Mouse (Mus musculus) bone marrow, adult 2 months (tissue): ENCODE data around the gene Vmn1r85. TPM values are rescaled to one million over a fixed set of nuclear protein-coding genes. Genes with fewer than 3 reads are reported as not detected.
A peak's percentile ranks its signal among the peaks of the same experiment; 100 is the strongest.

Source experiments
- H3K27ac ChIP-seq: fragments of 200-500 bp; 2 replicates; pipeline ENCODE4 v1.5.1; 2012; ENCODE audit warnings: low read depth, mild to moderate bottlenecking, control low read depth, inconsistent platforms, low read length; ENCODE audit not compliant: control insufficient read depth, poor library complexity, insufficient read depth
- H3K4me1 ChIP-seq: fragments of 200-500 bp; 2 replicates; pipeline ENCODE4 v1.6.1; 2011; ENCODE audit warnings: low read length; ENCODE audit not compliant: control insufficient read depth, insufficient read depth
- H3K4me3 ChIP-seq: fragments of 200-500 bp; replicated peaks from 2 replicates; pipeline ENCODE3; 2011; ENCODE audit warnings: mild to moderate bottlenecking, low read depth, low read length, control low read depth; ENCODE audit not compliant: control insufficient read depth
- CTCF ChIP-seq: fragments of 200-500 bp; IDR thresholded peaks from 2 replicates; pipeline ENCODE4 v1.5.1; 2011; ENCODE audit warnings: low read length, control low read depth; ENCODE audit not compliant: control insufficient read depth, insufficient read depth
- POLR2A ChIP-seq: fragments of 200-500 bp; IDR thresholded peaks from 2 replicates; pipeline ENCODE4 v1.6.1; 2011; ENCODE audit warnings: low read depth, mild to moderate bottlenecking, control low read depth, low read length, borderline replicate concordance; ENCODE audit not compliant: control insufficient read depth
- WGBS: fragments of 180-500 bp; shearing (Covaris S2); methylation state at CpG from one replicate; pipeline ENCODE4 v1.1.7; 2018; 5-methylcytosine and 5-hydroxymethylcytosine counted together
- polyA plus RNA-seq: library from polyadenylated mRNA; stranded (reverse); fragments of >200 nt; gene quantifications from 2 replicates; pipeline ENCODE4 v1.2.4, GENCODE M21; 2011; ENCODE audit warnings: low replicate concordance; ENCODE audit not compliant: missing spikeins, insufficient read depth, insufficient read length

Vmn1r85 gene
- polyA plus RNA-seq, 1 experiment, result 0.55 TPM

DNA sequence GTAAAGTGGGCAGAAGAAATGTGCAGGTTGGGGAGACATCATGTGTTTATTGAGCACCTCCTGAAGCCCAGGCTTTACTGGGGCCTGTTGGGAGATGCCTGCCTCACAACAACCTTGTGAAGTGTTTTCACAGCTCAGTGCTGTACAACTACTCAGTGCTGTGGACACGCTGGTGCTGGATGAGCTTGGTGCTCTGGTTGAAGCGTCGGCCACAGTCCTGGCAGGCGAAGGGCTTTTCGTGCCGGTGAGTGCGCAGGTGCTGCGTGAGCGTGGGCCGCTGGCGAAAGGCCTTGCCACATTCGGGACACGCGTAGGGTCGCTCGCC, 51.9 kb downstream of the Vmn1r85 start:
- 79% methylated on average over 16 of the region's 16 CpGs for WGBS
- TF ChIP-seq CTCF (no peak), POLR2A (no peak)
- H3K4me3 ChIP-seq, result no peak overlapping the region
- peaks cover 9% of the 10 kb centered on the region for H3K4me1 ChIP-seq
- no peak overlapping the region for H3K27ac ChIP-seq

DNA sequence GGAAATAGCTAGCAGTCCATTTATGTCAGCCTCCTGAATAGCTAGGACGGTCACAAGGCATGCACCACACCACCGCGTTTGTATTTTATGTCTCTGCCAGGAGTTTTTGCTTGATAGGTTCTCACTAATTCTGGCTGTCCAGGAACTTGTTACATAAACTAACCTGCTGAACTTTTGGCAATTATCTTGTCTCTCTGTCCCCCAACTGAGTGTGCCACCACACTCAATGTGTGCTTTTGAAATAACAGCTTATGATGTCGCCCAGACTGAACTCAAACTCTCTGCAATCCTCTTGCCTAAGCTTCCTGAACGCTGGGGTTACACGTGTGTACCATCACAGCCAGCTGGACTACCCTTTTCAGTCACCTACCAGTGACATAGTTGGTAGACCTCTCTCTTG, 52.5 kb downstream of the Vmn1r85 start:
- Histone ChIP-seq H3K4me1 (peaks cover 9% of the 10 kb centered on the region), H3K4me3 (no peak overlapping the region), H3K27ac (no peak overlapping the region)
- WGBS, result 56% methylated on average over 6 of the region's 6 CpGs
- no peak for TF ChIP-seq POLR2A
- TF ChIP-seq CTCF, result no peak

DNA sequence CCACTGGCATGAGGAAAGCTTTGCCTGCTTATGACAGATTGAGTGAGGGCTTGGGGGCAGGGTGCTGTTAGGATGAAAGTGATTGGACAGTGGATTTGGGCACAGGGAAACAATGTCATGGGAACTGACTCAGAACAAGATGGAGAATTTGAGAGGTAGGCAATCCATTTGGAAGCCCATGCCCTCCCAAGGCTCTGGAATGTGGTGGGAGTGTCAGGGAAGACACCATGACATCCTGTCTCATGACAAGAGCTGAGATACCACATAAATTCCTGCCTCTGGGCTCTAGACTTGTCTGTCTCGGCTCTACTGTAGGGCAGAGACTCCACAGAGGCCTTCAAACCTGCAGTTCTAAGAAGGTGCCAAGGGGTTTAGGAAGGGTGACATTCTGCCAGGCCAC, 53.7 kb downstream of the Vmn1r85 start:
- peaks cover 9% of the 10 kb centered on the region for H3K4me1 ChIP-seq
- TF ChIP-seq POLR2A (no peak), CTCF (no peak)
- 89% methylated on average over 1 of the region's 1 CpGs for WGBS
- no peak overlapping the region for H3K27ac ChIP-seq
- H3K4me3 ChIP-seq, result no peak overlapping the region

DNA sequence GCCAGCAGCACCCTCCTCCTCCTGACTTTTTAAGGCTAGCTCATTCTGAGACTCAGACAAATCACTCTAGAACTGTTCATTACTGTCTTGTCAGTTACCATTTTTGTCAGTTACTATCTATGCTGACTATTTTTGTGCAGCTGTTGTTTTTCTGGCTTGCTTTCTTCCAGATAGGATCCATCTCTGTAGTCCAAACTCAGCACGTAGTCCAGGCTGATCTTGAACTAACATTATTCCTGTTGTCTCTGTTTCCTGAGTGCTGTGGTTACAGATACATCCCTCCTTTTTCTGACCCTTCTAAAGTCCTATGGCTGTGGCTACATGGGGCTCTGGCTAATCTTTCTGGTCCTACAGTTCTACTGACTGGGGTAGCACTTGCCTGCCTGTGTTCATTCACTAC, 55.8 kb downstream of the Vmn1r85 start:
- peak overlapping the region; percentile 100; the same call in 1 of the 2 replicates for H3K27ac ChIP-seq
- H3K4me3 ChIP-seq, result peak overlapping the region; percentile 79
- TF ChIP-seq CTCF (no peak), POLR2A (no peak)
- 44% methylated on average over 1 of the region's 1 CpGs for WGBS
- H3K4me1 ChIP-seq, result peaks cover 12% of the 10 kb centered on the region

DNA sequence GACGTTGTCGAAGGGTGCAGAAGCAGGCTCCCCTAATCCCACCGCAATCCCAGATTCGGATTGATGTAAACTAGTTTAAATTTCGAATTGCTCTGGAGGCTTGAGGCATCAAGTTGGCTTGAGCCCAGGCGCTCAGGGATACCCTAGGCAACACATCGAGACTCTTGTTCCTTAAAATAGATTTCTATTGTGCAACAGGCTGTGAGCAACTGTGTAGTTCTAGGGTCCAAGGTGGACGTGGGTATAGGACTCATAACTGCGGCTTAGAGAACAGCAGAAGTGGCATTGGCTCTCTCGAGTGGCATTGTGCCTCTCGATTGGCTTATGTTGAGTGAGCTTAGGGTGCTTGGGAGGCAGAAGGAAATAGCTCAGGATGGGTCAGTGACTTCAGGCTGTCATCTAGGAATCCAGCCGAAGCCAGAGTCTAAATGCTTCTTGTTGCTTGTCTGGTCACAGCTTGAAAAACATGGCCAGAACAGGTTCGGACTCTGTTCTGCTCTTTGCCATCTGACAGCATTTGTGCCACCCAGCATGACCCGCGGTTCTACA, 56.3 kb downstream of the Vmn1r85 start:
- Histone ChIP-seq H3K4me1 (peaks cover 12% of the 10 kb centered on the region), H3K4me3 (peak overlapping the region; percentile 79), H3K27ac (peak overlapping the region; percentile 100)
- TF ChIP-seq POLR2A (no peak), CTCF (no peak)
- WGBS, result 4% methylated on average over 15 of the region's 15 CpGs

DNA sequence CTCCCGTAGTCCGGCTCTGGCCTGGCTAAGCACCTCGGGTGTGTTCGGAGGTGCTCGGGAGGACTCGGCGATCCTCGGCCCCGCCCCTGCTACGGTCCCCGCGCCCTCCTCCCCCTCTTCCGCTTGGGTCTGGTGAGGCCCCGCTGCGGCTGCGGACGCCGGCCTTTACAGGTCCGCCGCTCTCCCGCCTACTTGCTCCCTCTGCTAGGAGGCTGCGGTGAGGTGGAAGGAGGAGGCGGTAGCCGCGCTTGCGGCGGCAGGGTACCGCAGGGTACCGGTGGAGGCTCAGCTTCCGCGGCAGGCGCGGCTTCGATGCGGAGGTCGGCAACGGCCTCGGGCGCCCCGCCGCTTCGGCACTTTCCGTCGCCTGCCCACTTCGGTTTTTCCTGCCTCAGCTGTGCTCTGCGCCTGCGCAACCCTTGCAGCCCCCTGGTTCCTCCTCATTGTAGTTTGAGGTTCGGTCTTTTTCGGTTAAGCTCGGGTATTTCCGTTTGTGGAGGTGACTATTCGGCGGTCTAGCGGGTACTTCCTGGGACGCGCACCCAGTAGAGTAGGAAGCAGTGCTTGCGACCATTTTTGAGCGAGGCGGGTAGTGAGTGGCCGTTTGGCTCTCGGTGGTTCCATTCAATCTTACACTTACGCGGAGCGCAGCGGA, 56.9 kb downstream of the Vmn1r85 start, which contains the start of gene Ube2m:
TSS of gene Ube2m (minus strand) at position 375 of the 655 bp plus-strand sequence.
- under 1% methylated on average over 64 of the region's 65 CpGs for WGBS
- Histone ChIP-seq H3K27ac (peak within 1 kb of the TSS; percentile 100), H3K4me1 (peaks cover 10% of the 10 kb centered on the region; the same call in 1 of the 2 replicates), H3K4me3 (peak within 1 kb of the TSS; percentile 79)
- TF ChIP-seq POLR2A (peak; percentile 94; the same call in 1 of the 2 replicates), CTCF (no peak)

DNA sequence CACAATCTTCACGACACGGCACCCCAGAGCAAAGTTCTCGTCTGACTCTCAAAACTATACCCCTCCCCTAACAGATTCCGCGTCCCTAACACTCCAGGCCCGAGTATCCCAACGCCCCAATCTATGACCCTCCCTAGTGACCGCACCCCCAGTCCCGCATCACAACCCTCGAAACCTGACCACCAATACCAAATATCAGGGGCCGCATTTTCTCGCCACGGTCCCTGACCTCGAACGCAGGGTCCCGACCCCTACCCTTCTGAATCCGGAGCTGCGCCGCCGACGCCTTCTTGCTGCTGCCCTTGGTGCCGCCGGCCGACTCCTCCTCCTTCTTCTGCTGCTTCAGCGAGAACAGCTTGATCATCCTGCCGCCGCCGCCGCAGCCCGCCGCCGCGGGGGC, 57.6 kb downstream of the Vmn1r85 start:
- WGBS, result under 1% methylated on average over 32 of the region's 33 CpGs
- peaks cover 7% of the 10 kb centered on the region; the same call in 1 of the 2 replicates for H3K4me1 ChIP-seq
- peak overlapping the region; percentile 79 for H3K4me3 ChIP-seq

DNA sequence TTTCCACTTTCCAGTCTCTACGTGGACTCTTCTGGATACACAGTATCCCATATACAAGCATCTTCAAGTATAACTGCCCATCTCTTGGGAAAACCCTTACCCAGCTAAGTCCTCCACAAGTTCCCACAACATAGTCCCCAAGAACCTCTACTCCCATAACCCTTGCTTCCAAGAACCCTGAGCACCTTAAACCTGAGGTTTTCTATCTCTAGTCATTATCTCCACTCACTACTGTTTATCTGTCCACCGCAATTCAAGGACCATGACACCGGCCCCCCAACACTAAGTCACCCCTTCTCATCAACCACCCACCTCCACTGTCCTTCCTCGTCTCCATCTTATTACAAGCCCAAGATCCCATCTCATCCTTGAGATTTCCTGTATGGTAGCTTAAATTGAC, 58.2 kb downstream of the Vmn1r85 start:
- H3K4me1 ChIP-seq, result peaks cover 7% of the 10 kb centered on the region; the same call in 1 of the 2 replicates
- no peak overlapping the region for H3K27ac ChIP-seq
- H3K4me3 ChIP-seq, result peak overlapping the region; percentile 79
- WGBS, result 36% methylated on average over 4 of the region's 4 CpGs
- TF ChIP-seq POLR2A, result no peak
- TF ChIP-seq CTCF, result no peak

More for the DNA sequence above, 57.6 kb downstream of the Vmn1r85 start:
- H3K27ac ChIP-seq, result peak overlapping the region; percentile 100
- TF ChIP-seq POLR2A (no peak), CTCF (no peak)
